13 mouse cellular contexts compared by ENCODE assay signal in genomic region chr12:85397063-85397959, GRCm38 (mm10). TPM values are rescaled to one million over a fixed set of nuclear protein-coding genes. Genes with fewer than 3 reads are reported as not detected.
DNase-seq lines count a peak whose midpoint lies in the region; ATAC-seq and TF ChIP-seq lines count a peak whose summit lies in the region.
"Had no signal": no experiment of that assay in that cellular context is flagged by ENCODE, and none has a peak within 500 bp of the region (broad histone marks: within the 10 kb centered on the region; RNA-seq: fewer than 3 reads in every experiment).

No protein-coding gene starts in this region.

- H3K36me3 ChIP-seq in heart, embryonic 13.5 days = no peaks in the 10 kb centered on the region
- no peaks in the 10 kb centered on the region for H3K36me3 ChIP-seq in liver, postnatal 0 days (replicated peaks; ENCODE audit: insufficient read depth, low read length)
- H3K36me3 ChIP-seq: limb, embryonic 13.5 days had no signal

- no peak for TF ChIP-seq CTCF in liver, postnatal 0 days (IDR thresholded peaks at IDR 0.05; ENCODE audit: low read depth)

- H3K4me1 ChIP-seq in heart, embryonic 13.5 days = peaks cover 45% of the 10 kb centered on the region
- H3K4me1 ChIP-seq in liver, postnatal 0 days (ENCODE audit: insufficient read depth) = peaks cover 9% of the 10 kb centered on the region
- H3K4me1 ChIP-seq: limb, embryonic 13.5 days had no signal

- H3K27ac ChIP-seq in heart, embryonic 13.5 days (replicated peaks) = no peak overlapping the region
- peak overlapping the region; percentile 76 for H3K27ac ChIP-seq in liver, postnatal 0 days (ENCODE audit: low read depth)
- H3K27ac ChIP-seq: hindbrain, embryonic 14.5 days; limb, embryonic 13.5 days had no signal

- TF ChIP-seq EP300 in liver, postnatal 0 days (IDR thresholded peaks at IDR 0.05; ENCODE audit: low read depth) = no peak

- H3K9ac ChIP-seq in heart, embryonic 13.5 days = 0 out of 2 replicates have a peak overlapping the region, but pooled peaks have one; percentile 5
- H3K9ac ChIP-seq in liver, postnatal 0 days (replicated peaks) = peak overlapping the region; percentile 21
- H3K9ac ChIP-seq: forebrain, postnatal 0 days; hindbrain, embryonic 14.5 days; limb, embryonic 13.5 days had no signal

- ATAC-seq in heart, embryonic 13.5 days (ENCODE audit: extremely low read depth, insufficient number of reproducible peaks, low FRiP score, low TSS enrichment) = no peak
- ATAC-seq in liver, postnatal 0 days = peak; percentile 80
- peak; percentile 54 for ATAC-seq in neutrophil, adult 5-6 weeks (ENCODE audit: extremely low read depth, insufficient number of reproducible peaks, low FRiP score, poor library complexity, severe bottlenecking)
- no peak for ATAC-seq in inflammation-experienced regulatory T-cells, adult 6 months
- ATAC-seq: forebrain, postnatal 0 days had no signal

- DNase-seq in heart, adult 9 months (ENCODE audit: low spot score in 2 of 2) = no peak
- DNase-seq in adrenal gland, adult 8-10 months = peak; percentile 57
- DNase-seq in liver, postnatal 0 days = peak; percentile 73
- no peak for DNase-seq in cerebellum, adult 11-12 months
- DNase-seq in kidney, postnatal 25 days = no peak
- DNase-seq: cerebellum, adult 18-20 months; forebrain, postnatal 0 days; midbrain, embryonic 14.5 days had no signal

- H3K27me3 ChIP-seq in heart, embryonic 13.5 days (replicated peaks) = no peaks in the 10 kb centered on the region
- H3K27me3 ChIP-seq in liver, postnatal 0 days (ENCODE audit: insufficient read depth, low read length) = no peaks in the 10 kb centered on the region
- H3K27me3 ChIP-seq: limb, embryonic 13.5 days had no signal

- H3K4me2 ChIP-seq in heart, embryonic 13.5 days = 0 out of 2 replicates have a peak overlapping the region, but pooled peaks have one; percentile 2
- H3K4me2 ChIP-seq in liver, postnatal 0 days (ENCODE audit: low read depth, low read length) = peak overlapping the region; percentile 7; the same call in 1 of the 2 replicates
- H3K4me2 ChIP-seq: hindbrain, embryonic 14.5 days; limb, embryonic 13.5 days had no signal

- 50% methylated on average over 18 of the region's 18 CpGs for WGBS in heart, embryonic 13.5 days
- WGBS in liver, postnatal 0 days (ENCODE audit: insufficient replicate concordance) = 47% methylated on average over 18 of the region's 18 CpGs

- no peak overlapping the region for H3K4me3 ChIP-seq in heart, embryonic 13.5 days
- no peak overlapping the region for H3K4me3 ChIP-seq in liver, postnatal 0 days (ENCODE audit: low read depth, low read length)
- H3K4me3 ChIP-seq: limb, embryonic 13.5 days had no signal

- no peaks in the 10 kb centered on the region for H3K9me3 ChIP-seq in heart, embryonic 13.5 days
- H3K9me3 ChIP-seq in liver, postnatal 0 days (ENCODE audit: low read length) = no peaks in the 10 kb centered on the region
- H3K9me3 ChIP-seq: limb, embryonic 13.5 days had no signal

RNA-seq across cellular contexts. Expression of gene Tmed10, which starts 22.7 kb away (rescaled TPM):
- polyA plus RNA-seq in heart, embryonic 13.5 days (2015; fragmentation: Nextera tagmentation; extraction: Ambion mirVana) = 279 and 292 TPM in 2 replicates
- total RNA-seq in adrenal gland, adult 8-10 months (2022) = 100 to 1,000 TPM; 326 to 334 (median 331) TPM
- 165 and 170 TPM in 2 replicates for polyA plus RNA-seq in liver, postnatal 0 days (2015; fragmentation: Nextera tagmentation; extraction: Ambion mirVana)
- 89.6 and 92.8 TPM in 2 replicates for total RNA-seq in neutrophil, adult 5-6 weeks (2017)
- 100 to 1,000 TPM; 186 to 239 (median 213) TPM for polyA plus RNA-seq in inflammation-experienced regulatory T-cells, adult 6 months (2017; shearing (Covaris generic))

RNA-seq across cellular contexts. Expression of gene Nek9, which starts 58.1 kb away (rescaled TPM):
- 18.5 and 19.2 TPM in 2 replicates for polyA plus RNA-seq in heart, embryonic 13.5 days (2015; fragmentation: Nextera tagmentation; extraction: Ambion mirVana)
- 100 to 1,000 TPM in 3 of 4 experiments, 10 to 100 TPM in 1; 96.5 to 138 (median 126) TPM for total RNA-seq in adrenal gland, adult 8-10 months (2022)
- polyA plus RNA-seq in liver, postnatal 0 days (2015; fragmentation: Nextera tagmentation; extraction: Ambion mirVana) = 4.1 and 4.5 TPM in 2 replicates
- 44.6 and 47.6 TPM in 2 replicates for total RNA-seq in neutrophil, adult 5-6 weeks (2017)
- 10 to 100 TPM in 2 of 3 experiments, 1 to 10 TPM in 1; 9.7 to 13.6 (median 10.8) TPM for polyA plus RNA-seq in inflammation-experienced regulatory T-cells, adult 6 months (2017; shearing (Covaris generic))

Comparison
In these comparisons a context has a peak if more than half of its experiments do, and no peak if none do; other contexts are left out.
1. ATAC-seq: peak in liver, postnatal 0 days (single experiment) and neutrophil, adult 5-6 weeks (single experiment); none in heart, embryonic 13.5 days (single experiment) and inflammation-experienced regulatory T-cells, adult 6 months (single experiment).
2. DNase-seq: peak in adrenal gland, adult 8-10 months (single experiment) and liver, postnatal 0 days (single experiment); none in heart, adult 9 months (0 of 2), cerebellum, adult 11-12 months (single experiment) and kidney, postnatal 25 days (0 of 2).